Mouse (Mus musculus): ENCODE results near the gene Tmem52. TPM values are rescaled to one million over a fixed set of nuclear protein-coding genes. Genes with fewer than 3 reads are reported as not detected.

Gene Tmem52
- polyA plus RNA-seq, 1 experiment from 2014 or later = 1.9 TPM

DNA sequence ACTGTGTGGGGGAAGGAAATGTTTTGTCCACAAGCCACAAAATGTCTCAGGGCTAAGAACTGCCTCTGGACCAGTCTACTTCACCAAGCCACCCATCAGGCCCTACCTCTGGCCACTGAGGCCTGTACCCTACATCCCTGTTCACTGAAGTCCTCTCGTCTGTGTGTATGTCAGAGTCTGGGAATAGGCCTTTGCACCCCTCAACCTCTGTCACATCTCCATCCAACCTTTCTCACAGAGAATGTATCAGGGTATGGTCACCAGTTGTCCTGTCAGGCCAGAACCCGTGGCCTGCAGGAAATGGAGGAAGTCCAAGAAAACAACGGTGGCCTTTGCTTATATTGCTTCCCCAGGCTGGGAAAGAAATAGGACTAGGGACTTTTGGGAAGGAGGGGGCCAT lies 16.6 kb downstream of the Tmem52 start:
- Histone ChIP-seq H3K4me1 (ENCODE audit: insufficient read depth, low read length) (peaks cover 42% of the 10 kb centered on the region), H3K27ac (ENCODE audit: low read length) (no peak overlapping the region), H3K4me3 (ENCODE audit: low read length) (no peak overlapping the region), H3K9me3 (ENCODE audit: low read length) (no peaks in the 10 kb centered on the region), H3K27me3 (ENCODE audit: insufficient read depth, low read length) (no peaks in the 10 kb centered on the region), H3K4me2 (replicated peaks; ENCODE audit: low read depth, low read length) (no peak overlapping the region), H3K9ac (replicated peaks; ENCODE audit: low read length) (no peak overlapping the region), H3K36me3 (ENCODE audit: insufficient read depth, low read length) (no peaks in the 10 kb centered on the region)
- ATAC-seq (ENCODE audit: low FRiP score, low TSS enrichment) = no peak
- 58% methylated on average over 3 of the region's 3 CpGs for WGBS

DNA sequence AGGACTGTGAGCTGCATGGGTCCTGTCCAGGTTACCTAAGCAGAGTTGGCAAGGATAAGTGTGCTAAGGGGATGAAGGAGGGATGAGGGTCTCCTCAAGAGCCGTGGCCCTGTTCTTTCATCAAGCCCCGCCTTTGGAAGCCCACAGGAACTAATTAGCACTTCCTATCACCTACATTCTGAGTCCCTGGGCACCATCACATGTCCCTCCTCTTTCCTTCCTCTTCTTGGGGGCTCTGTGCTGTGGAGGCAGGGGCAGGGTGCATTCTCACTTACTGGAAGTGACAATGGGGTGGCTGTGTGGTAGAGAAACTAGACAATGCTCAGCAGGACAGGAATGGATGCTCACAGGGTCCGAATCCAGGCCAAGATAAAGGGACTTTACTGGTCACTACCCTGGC lies 18.8 kb downstream of the Tmem52 start:
- Histone ChIP-seq H3K27ac (ENCODE audit: low read length) (peak overlapping the region; percentile 90), H3K4me2 (replicated peaks; ENCODE audit: low read depth, low read length) (peak overlapping the region; percentile 9; the same call in 1 of the 2 replicates), H3K4me3 (ENCODE audit: low read length) (no peak overlapping the region), H3K9ac (replicated peaks; ENCODE audit: low read length) (peak overlapping the region; percentile 14; the same call in 1 of the 2 replicates), H3K27me3 (ENCODE audit: insufficient read depth, low read length) (no peaks in the 10 kb centered on the region), H3K9me3 (ENCODE audit: low read length) (no peaks in the 10 kb centered on the region), H3K4me1 (ENCODE audit: insufficient read depth, low read length) (peaks cover 38% of the 10 kb centered on the region), H3K36me3 (ENCODE audit: insufficient read depth, low read length) (no peaks in the 10 kb centered on the region)
- ATAC-seq (ENCODE audit: low FRiP score, low TSS enrichment) = no peak
- 52% methylated on average over 3 of the region's 3 CpGs for WGBS

DNA sequence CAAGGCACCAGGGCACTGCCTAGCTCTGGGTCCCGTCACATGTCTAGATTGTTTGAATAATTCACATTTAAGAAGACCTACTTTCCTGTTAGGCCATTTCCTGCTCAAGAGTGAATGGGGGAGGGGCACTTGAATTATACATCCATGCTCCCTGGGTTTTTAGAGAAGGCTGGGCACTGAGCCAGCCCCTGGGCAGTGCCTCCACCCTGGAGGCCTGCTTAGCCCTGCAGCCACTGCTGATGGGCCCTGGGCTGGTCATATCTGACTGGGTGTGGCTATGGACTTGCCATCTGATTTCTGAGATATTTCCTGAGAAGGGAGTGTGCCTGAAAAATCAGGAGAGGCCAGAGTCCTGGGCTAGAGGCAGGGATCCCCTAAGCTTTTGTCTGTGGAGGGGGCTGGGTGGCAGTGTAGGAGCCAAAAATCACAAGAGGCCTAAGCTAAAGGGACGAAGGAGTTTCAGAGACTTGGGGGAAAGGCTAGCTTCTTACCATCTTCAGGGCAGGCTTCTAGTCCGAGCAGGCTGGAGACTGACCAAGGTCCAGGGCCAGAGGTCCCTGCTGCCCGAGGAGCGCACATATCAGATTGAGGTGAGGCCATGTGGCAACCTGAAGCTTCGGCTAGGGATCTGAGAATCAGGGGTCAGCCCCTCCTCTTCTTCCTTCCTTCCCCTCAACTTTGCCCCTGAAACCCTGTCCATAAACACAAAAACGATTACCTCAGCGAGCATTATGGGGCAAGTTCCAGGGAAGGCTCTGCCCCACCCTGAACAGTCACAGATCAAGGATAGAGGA lies 19.5 kb downstream of the Tmem52 start:
- Histone ChIP-seq H3K9ac (replicated peaks; ENCODE audit: low read length) (peak overlapping the region; percentile 20; the same call in 1 of the 2 replicates), H3K27ac (ENCODE audit: low read length) (peak overlapping the region; percentile 90), H3K4me3 (ENCODE audit: low read length) (no peak overlapping the region), H3K4me2 (replicated peaks; ENCODE audit: low read depth, low read length) (0 out of 2 replicates have a peak overlapping the region, but pooled peaks have one; percentile 9), H3K36me3 (ENCODE audit: insufficient read depth, low read length) (no peaks in the 10 kb centered on the region), H3K4me1 (ENCODE audit: insufficient read depth, low read length) (peaks cover 37% of the 10 kb centered on the region), H3K27me3 (ENCODE audit: insufficient read depth, low read length) (no peaks in the 10 kb centered on the region), H3K9me3 (ENCODE audit: low read length) (no peaks in the 10 kb centered on the region)
- peak; percentile 79 for ATAC-seq (ENCODE audit: low FRiP score, low TSS enrichment)
- WGBS = 48% methylated on average over 8 of the region's 8 CpGs

DNA sequence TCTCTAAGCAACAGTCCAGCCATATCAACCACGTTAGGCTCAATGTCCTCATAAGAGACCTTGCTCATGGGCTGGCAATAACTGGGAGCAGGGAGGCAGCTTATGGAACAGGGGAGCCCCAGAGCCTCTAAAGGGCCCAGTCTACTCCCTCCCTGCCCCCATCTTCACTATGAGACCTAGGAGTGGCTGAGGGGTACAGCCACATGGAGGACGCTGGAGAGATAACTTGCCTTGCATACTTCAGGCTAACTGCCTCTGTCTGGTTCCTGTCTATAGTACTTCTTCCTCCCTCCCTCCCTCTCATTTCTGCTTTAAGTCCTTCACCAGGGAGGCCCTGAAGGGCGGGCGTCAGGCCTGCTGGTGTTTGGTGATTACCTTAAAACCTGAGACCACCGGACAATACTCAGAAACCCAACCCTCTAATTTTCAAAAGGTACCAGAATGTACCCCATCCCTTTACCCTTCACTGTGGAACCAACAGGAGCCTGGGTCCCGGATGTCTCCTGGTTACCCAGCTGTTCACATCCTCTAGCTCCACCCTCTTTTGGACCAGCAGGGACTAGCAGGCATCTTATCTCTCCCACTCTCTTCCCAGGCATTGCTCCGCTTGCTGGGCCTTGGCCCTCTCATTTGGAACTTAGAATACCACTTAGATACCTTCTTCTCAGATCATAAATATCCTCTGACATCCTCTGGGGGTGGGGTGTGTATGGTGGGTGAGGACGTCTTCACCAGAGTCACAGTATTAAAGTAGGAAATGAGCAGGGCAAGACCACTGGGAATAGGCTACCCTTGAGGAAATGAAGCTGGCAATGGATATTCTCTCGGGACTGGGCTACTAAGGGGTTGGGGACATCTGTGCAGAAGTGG lies 20.4 kb downstream of the Tmem52 start:
- H3K9ac ChIP-seq (replicated peaks; ENCODE audit: low read length) = 0 out of 2 replicates have a peak overlapping the region, but pooled peaks have one; percentile 14
- ATAC-seq (ENCODE audit: low FRiP score, low TSS enrichment) = no peak
- peak overlapping the region; percentile 90 for H3K27ac ChIP-seq (ENCODE audit: low read length)
- no peaks in the 10 kb centered on the region for H3K27me3 ChIP-seq (ENCODE audit: insufficient read depth, low read length)
- H3K4me3 ChIP-seq (ENCODE audit: low read length) = no peak overlapping the region
- H3K4me1 ChIP-seq (ENCODE audit: insufficient read depth, low read length) = peaks cover 46% of the 10 kb centered on the region
- 77% methylated on average over 9 of the region's 9 CpGs for WGBS
- H3K4me2 ChIP-seq (replicated peaks; ENCODE audit: low read depth, low read length) = no peak overlapping the region
- no peaks in the 10 kb centered on the region for H3K9me3 ChIP-seq (ENCODE audit: low read length)
- H3K36me3 ChIP-seq (ENCODE audit: insufficient read depth, low read length) = no peaks in the 10 kb centered on the region

DNA sequence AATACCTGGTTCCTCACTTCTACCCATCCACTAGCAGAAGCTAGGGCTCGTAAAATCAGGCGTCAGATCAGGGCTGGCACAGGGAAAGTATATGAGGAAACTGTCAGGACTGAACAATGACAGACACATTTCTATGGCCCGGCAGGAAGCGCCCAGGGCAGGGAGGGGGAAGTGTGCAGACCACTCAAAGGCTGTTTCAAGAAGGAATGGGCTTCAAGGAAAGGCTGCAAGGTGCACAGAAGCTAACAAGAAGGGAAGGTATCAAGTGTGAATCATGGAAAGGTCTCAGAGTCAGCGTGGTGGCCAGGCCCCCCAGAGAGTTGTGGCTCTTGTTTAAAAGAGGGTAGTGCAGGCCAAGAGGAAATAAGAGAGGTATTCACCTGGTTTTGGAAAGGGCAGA lies 21.5 kb downstream of the Tmem52 start:
- Histone ChIP-seq H3K27me3 (ENCODE audit: insufficient read depth, low read length) (no peaks in the 10 kb centered on the region), H3K9me3 (ENCODE audit: low read length) (no peaks in the 10 kb centered on the region), H3K27ac (ENCODE audit: low read length) (peak overlapping the region; percentile 81), H3K4me2 (replicated peaks; ENCODE audit: low read depth, low read length) (peak overlapping the region; percentile 83), H3K9ac (replicated peaks; ENCODE audit: low read length) (peak overlapping the region; percentile 100), H3K36me3 (ENCODE audit: insufficient read depth, low read length) (no peaks in the 10 kb centered on the region), H3K4me3 (ENCODE audit: low read length) (peak overlapping the region; percentile 99), H3K4me1 (ENCODE audit: insufficient read depth, low read length) (peaks cover 54% of the 10 kb centered on the region)
- no peak for ATAC-seq (ENCODE audit: low FRiP score, low TSS enrichment)
- whole genome bisulfite sequencing = 24% methylated on average over 5 of the region's 5 CpGs

- peaks cover 54% of the 10 kb centered on the region for H3K4me1 ChIP-seq (ENCODE audit: insufficient read depth, low read length)
- H3K27ac ChIP-seq (ENCODE audit: low read length) = peak within 1 kb of the TSS; percentile 93
- H3K9ac ChIP-seq (replicated peaks; ENCODE audit: low read length) = peak within 1 kb of the TSS; percentile 100
- no peaks in the 10 kb centered on the region for H3K9me3 ChIP-seq (ENCODE audit: low read length)
- WGBS = 0% methylated on average over 38 of the region's 60 CpGs
- ATAC-seq (ENCODE audit: low FRiP score, low TSS enrichment) = peak; percentile 85
- no peaks in the 10 kb centered on the region for H3K36me3 ChIP-seq (ENCODE audit: insufficient read depth, low read length)
- no peaks in the 10 kb centered on the region for H3K27me3 ChIP-seq (ENCODE audit: insufficient read depth, low read length)
- peak within 1 kb of the TSS; percentile 83 for H3K4me2 ChIP-seq (replicated peaks; ENCODE audit: low read depth, low read length)
- H3K4me3 ChIP-seq (ENCODE audit: low read length) = peak within 1 kb of the TSS; percentile 99
Observed at GRCm38 (mm10) chr4:155490990-155491504, 22.1 kb downstream of the Tmem52 start, which contains the start of gene Gnb1. Gnb1 (plus strand) TSS chr4:155491361.

DNA sequence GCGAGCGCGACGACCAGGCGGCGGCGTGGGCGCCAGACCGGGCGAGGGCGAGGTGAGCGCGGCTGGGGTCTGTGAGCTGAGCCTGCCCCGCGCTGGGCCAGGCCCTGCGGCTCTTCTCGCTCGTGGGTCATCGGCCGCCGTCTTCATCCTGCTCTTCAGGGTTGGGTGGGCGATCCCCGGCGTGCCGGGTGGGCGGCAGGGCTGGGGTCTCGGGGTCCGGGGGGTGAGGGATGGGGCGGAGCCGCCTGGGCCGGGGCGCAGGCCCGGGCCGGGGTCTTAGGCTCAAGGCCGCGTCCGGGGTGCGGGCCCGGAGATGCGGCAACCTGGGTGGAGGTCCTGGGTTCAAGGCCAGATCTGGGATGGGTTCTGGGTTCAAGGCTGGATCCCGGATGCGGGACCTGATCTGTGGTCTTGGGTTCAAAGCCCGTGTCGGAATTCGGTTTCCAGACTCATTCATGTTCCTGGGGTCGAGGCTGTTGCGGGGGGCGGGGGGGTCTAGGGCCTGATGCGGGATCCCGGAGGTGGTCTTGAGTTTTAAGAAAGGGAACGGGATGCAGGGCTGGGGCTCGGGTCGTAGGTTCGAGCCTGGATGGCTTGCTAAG lies 22.7 kb downstream of the Tmem52 start:
- Histone ChIP-seq H3K4me1 (ENCODE audit: insufficient read depth, low read length) (peaks cover 54% of the 10 kb centered on the region), H3K4me3 (ENCODE audit: low read length) (peak overlapping the region; percentile 99), H3K36me3 (ENCODE audit: insufficient read depth, low read length) (no peaks in the 10 kb centered on the region), H3K27ac (ENCODE audit: low read length) (peak overlapping the region; percentile 93), H3K4me2 (replicated peaks; ENCODE audit: low read depth, low read length) (peak overlapping the region; percentile 82), H3K9ac (replicated peaks; ENCODE audit: low read length) (peak overlapping the region; percentile 100), H3K9me3 (ENCODE audit: low read length) (no peaks in the 10 kb centered on the region), H3K27me3 (ENCODE audit: insufficient read depth, low read length) (no peaks in the 10 kb centered on the region)
- WGBS = 2% methylated on average over 44 of the region's 54 CpGs
- ATAC-seq (ENCODE audit: low FRiP score, low TSS enrichment) = peak; percentile 29

DNA sequence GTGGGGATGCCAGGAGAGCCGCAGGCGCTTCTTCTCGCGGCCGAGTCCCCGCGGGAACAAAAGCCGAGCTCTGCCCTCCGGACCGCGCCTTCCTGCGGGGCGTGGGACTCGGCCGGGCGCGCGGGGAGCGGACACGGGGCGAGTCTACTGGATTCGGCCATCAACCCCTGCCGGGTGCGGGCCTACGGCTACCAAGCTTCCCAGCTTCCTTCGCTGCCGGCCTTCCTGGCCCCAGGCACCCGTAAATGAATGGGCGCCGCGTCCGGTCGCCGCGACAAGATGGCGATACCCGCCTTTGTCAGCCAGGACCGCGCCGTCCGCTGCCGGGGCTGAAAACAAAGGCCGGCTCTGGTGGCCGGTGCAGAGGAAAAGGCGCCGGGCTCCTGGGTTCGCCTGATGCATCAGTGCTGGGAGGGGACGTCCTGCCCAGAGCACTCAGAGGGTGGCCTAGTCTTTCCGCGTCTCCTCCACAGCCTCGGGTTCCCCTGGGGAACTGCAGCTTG lies 23.3 kb downstream of the Tmem52 start:
- Histone ChIP-seq H3K4me1 (ENCODE audit: insufficient read depth, low read length) (peaks cover 51% of the 10 kb centered on the region), H3K27ac (ENCODE audit: low read length) (peak overlapping the region; percentile 93), H3K4me2 (replicated peaks; ENCODE audit: low read depth, low read length) (peak overlapping the region; percentile 82), H3K4me3 (ENCODE audit: low read length) (peak overlapping the region; percentile 99), H3K9me3 (ENCODE audit: low read length) (no peaks in the 10 kb centered on the region), H3K27me3 (ENCODE audit: insufficient read depth, low read length) (no peaks in the 10 kb centered on the region), H3K36me3 (ENCODE audit: insufficient read depth, low read length) (no peaks in the 10 kb centered on the region), H3K9ac (replicated peaks; ENCODE audit: low read length) (peak overlapping the region; percentile 100)
- no peak for ATAC-seq (ENCODE audit: low FRiP score, low TSS enrichment)
- WGBS = 0% methylated on average over 46 of the region's 51 CpGs

DNA sequence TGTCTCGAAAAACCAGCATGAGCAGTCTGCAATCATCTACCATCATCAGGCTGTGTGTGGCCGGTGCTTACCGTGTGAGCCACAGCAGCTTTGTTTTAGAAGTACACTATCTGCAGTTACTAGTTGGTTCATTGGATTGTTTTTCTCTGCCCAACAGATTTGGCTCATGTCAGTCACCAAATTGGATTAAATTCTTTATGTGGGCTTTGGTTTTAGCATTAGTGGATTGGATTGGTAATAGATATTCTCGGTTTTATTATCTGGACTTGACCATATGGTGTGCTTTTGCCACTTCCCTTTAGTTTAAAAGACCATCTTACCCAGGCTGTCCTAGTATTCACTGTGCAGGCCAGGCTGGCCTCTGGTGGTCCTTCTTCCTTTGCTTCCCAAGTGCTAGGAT lies 26.0 kb downstream of the Tmem52 start:
- Histone ChIP-seq H3K27ac (ENCODE audit: low read length) (no peak overlapping the region), H3K27me3 (ENCODE audit: insufficient read depth, low read length) (no peaks in the 10 kb centered on the region), H3K4me3 (ENCODE audit: low read length) (no peak overlapping the region), H3K4me1 (ENCODE audit: insufficient read depth, low read length) (peaks cover 30% of the 10 kb centered on the region), H3K9me3 (ENCODE audit: low read length) (no peaks in the 10 kb centered on the region), H3K9ac (replicated peaks; ENCODE audit: low read length) (no peak overlapping the region), H3K36me3 (ENCODE audit: insufficient read depth, low read length) (no peaks in the 10 kb centered on the region), H3K4me2 (replicated peaks; ENCODE audit: low read depth, low read length) (no peak overlapping the region)
- ATAC-seq (ENCODE audit: low FRiP score, low TSS enrichment) = no peak
- 63% methylated on average over 4 of the region's 4 CpGs for WGBS
